Mouse (Mus musculus) bone marrow, adult 2 months (tissue): Measurements from ENCODE around the gene Myo1h. TPM values are rescaled to one million over a fixed set of nuclear protein-coding genes. Genes with fewer than 3 reads are reported as not detected.

Source experiments
- H3K27ac ChIP-seq: fragments of 200-500 bp; 2 replicates; pipeline ENCODE4 v1.5.1; 2012; ENCODE audit warnings: low read depth, mild to moderate bottlenecking, control low read depth, inconsistent platforms, low read length; ENCODE audit not compliant: control insufficient read depth, poor library complexity, insufficient read depth
- H3K4me1 ChIP-seq: fragments of 200-500 bp; 2 replicates; pipeline ENCODE4 v1.6.1; 2011; ENCODE audit warnings: low read length; ENCODE audit not compliant: control insufficient read depth, insufficient read depth
- H3K4me3 ChIP-seq: fragments of 200-500 bp; replicated peaks from 2 replicates; pipeline ENCODE3; 2011; ENCODE audit warnings: mild to moderate bottlenecking, low read depth, low read length, control low read depth; ENCODE audit not compliant: control insufficient read depth
- CTCF ChIP-seq: fragments of 200-500 bp; IDR thresholded peaks from 2 replicates; pipeline ENCODE4 v1.5.1; 2011; ENCODE audit warnings: low read length, control low read depth; ENCODE audit not compliant: control insufficient read depth, insufficient read depth
- POLR2A ChIP-seq: fragments of 200-500 bp; IDR thresholded peaks from 2 replicates; pipeline ENCODE4 v1.6.1; 2011; ENCODE audit warnings: low read depth, mild to moderate bottlenecking, control low read depth, low read length, borderline replicate concordance; ENCODE audit not compliant: control insufficient read depth
- WGBS: fragments of 180-500 bp; shearing (Covaris S2); methylation state at CpG from one replicate; pipeline ENCODE4 v1.1.7; 2018; 5-methylcytosine and 5-hydroxymethylcytosine counted together
- polyA plus RNA-seq: library from polyadenylated mRNA; stranded (reverse); fragments of >200 nt; gene quantifications from 2 replicates; pipeline ENCODE4 v1.2.4, GENCODE M21; 2011; ENCODE audit warnings: low replicate concordance; ENCODE audit not compliant: missing spikeins, insufficient read depth, insufficient read length

Myo1h gene
- polyA plus RNA-seq, 1 experiment: 2.1 TPM

- no peak overlapping the region for H3K4me3 ChIP-seq
- TF ChIP-seq CTCF: no peak
- no peak for TF ChIP-seq POLR2A
- no peaks in the 10 kb centered on the region for H3K4me1 ChIP-seq
- WGBS: 73% methylated on average over 24 of the region's 24 CpGs
- no peak overlapping the region for H3K27ac ChIP-seq
Measured at GRCm38 (mm10) chr5:114299883-114300610, 11.1 kb downstream of the Myo1h start.

GRCm38 (mm10) chr5:114303166-114303565 is 14.2 kb downstream of the Myo1h start:
- TF ChIP-seq CTCF (no peak), POLR2A (no peak)
- WGBS: 73% methylated on average over 6 of the region's 6 CpGs
- no peak overlapping the region for H3K4me3 ChIP-seq
- H3K4me1 ChIP-seq: no peaks in the 10 kb centered on the region
- H3K27ac ChIP-seq: no peak overlapping the region

DNA sequence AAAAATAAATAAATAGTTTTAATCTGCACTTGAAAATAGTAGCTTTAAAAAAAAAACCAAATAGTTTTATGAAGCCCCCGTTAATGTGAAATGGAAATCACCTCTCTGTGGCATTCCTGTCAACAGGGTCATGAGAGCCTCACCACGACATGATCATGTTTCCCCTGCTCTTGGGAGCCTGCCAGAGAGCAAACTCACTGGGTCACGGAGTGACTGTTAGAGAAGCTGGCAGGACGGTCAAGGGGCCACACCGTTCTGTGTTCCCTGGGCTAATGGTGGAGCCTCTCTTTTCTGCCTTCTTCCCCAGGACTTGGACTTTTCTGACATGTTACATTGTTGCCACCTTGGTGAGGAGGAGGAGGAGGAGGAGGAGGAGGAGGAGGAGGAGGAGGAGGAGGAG is 17.5 kb downstream of the Myo1h start:
- H3K27ac ChIP-seq: no peak overlapping the region
- TF ChIP-seq CTCF (no peak), POLR2A (no peak)
- 48% methylated on average over 5 of the region's 5 CpGs for WGBS
- H3K4me1 ChIP-seq: no peaks in the 10 kb centered on the region
- H3K4me3 ChIP-seq: no peak overlapping the region

DNA sequence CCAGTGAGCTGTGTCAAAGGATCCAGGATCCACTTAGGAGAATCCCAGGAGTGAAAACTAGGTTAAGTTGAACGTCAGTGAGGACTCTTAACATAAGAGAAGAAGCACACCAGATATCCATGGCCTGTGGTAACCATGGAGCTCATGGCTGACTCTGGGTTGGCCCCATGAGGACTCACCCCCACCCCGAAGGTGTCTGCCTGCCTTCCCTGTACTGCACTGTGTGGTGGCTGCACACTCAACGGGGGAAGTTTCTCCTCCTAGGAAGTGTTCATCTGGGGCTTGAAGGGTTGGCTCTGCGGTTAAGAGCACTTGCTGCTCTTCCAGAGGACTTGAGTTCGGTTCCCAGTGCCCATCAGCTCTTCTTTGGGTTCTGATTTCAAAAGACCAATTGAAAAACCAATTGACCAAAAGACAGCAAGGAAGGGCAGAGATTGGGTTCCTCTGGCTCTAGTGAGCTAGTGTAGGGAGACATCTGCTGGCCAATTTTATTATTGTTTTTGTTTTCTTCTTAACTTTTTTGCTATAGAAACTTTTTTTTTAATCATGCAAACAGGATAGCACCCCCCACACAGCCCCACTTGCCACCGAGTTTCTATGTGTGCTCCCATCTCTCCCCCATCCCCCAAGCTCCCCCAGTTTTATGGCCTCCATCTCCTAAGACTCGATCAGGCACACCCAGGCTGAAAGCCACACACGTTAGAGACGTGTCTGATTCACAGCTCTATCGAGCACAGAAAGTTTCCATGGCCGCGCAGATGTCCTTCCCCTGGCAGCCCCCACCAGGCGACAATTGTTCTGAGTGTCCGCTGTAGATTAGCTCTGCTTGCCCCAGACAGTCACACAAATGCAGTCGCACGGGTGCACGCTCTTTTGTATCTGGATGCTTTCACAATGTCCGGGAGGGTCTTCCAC is 20.1 kb downstream of the Myo1h start:
- Histone ChIP-seq H3K4me3 (no peak overlapping the region), H3K4me1 (no peaks in the 10 kb centered on the region), H3K27ac (no peak overlapping the region)
- 55% methylated on average over 18 of the region's 18 CpGs for WGBS
- TF ChIP-seq POLR2A: no peak
- no peak for TF ChIP-seq CTCF

DNA sequence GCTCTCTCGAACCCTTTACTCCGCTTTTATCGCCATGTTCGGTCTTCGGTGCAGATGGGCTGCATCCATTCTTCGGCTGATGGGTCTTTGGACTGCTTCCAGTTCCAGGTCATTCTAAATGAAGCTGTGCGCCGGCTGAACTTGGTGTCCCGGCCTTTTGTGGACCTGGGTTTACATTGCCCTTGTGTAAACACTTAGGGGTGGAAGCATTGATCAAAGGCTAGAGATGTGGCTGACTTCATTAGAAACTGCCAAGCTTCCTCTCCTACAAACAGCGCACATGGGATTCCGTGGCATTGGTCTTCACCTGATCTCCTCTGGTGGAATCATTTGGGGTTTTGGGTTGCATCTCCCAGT is 20.7 kb downstream of the Myo1h start:
- 74% methylated on average over 11 of the region's 11 CpGs for WGBS
- H3K4me3 ChIP-seq: no peak overlapping the region

GRCm38 (mm10) chr5:114323105-114323790 is 34.3 kb downstream of the Myo1h start:
- TF ChIP-seq POLR2A: 0 out of 2 replicates have a peak, but pooled peaks have one; percentile 21
- no peak for TF ChIP-seq CTCF
- Histone ChIP-seq H3K4me3 (no peak overlapping the region), H3K4me1 (no peaks in the 10 kb centered on the region; the same call in 1 of the 2 replicates), H3K27ac (peak overlapping the region; percentile 19; the same call in 1 of the 2 replicates)
- WGBS: 9% methylated on average over 25 of the region's 25 CpGs

More for the DNA sequence above, 20.7 kb downstream of the Myo1h start:
- H3K4me1 ChIP-seq: no peaks in the 10 kb centered on the region
- TF ChIP-seq POLR2A (no peak), CTCF (no peak)
- H3K27ac ChIP-seq: no peak overlapping the region

- Histone ChIP-seq H3K4me3 (no peak overlapping the region), H3K27ac (no peak overlapping the region), H3K4me1 (no peaks in the 10 kb centered on the region; the same call in 1 of the 2 replicates)
- 23% methylated on average over 16 of the region's 16 CpGs for WGBS
- no peak for TF ChIP-seq CTCF
- TF ChIP-seq POLR2A: no peak
Measured at GRCm38 (mm10) chr5:114323791-114324507, 35.0 kb downstream of the Myo1h start.

GRCm38 (mm10) chr5:114342996-114343395 is 54.0 kb downstream of the Myo1h start:
- Histone ChIP-seq H3K4me3 (no peak overlapping the region), H3K4me1 (no peaks in the 10 kb centered on the region; the same call in 1 of the 2 replicates), H3K27ac (no peak overlapping the region)
- 69% methylated on average over 5 of the region's 5 CpGs for whole genome bisulfite sequencing
- TF ChIP-seq CTCF: no peak
- TF ChIP-seq POLR2A: no peak
